Mouse (Mus musculus): ENCODE measurements at regions not wholly inside any gene's neighbourhood (a gene's known extent, or its start where the extent isn't known, plus 50 kb on each side); places are given as distances from the start of the nearest gene placed in this dataset.

DNA sequence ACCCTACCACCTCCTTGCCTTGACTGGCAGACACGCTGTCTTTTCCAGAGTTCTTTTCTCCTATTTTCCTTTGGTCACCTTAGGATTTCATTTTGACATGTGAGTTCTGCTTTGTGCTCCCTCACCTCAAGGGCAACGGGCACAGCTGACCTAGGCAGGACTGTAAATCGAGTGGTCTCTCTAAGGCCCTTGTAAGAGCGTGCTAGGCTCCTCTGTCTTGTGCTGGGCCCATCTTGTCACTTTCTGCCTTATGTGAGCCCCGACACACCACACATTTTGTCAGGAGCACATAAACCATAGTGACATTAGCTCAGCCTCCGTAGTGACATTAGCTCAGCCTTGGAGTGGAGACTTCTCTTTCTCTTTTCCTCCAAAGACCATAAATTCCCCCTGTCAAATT lies 133.3 kb upstream of the Krtap11-1 start:
- TF ChIP-seq NELFE (IDR thresholded peaks at IDR 0.05; ENCODE audit: low read depth, low read length) (no peak), USF1 (IDR thresholded peaks at IDR 0.05; ENCODE audit: low read depth, low read length) (no peak), RCOR1 (conservative IDR thresholded peaks at IDR 0.05; ENCODE audit: low read depth, low read length) (no peak)
